Mouse (Mus musculus): ENCODE results near the gene Plxdc1. TPM values are rescaled to one million over a fixed set of nuclear protein-coding genes. Genes with fewer than 3 reads are reported as not detected.
A peak's percentile ranks its signal among the peaks of the same experiment; 100 is the strongest.

Gene Plxdc1
- polyA plus RNA-seq, 1 experiment: 3.3 TPM

GRCm38 (mm10) chr11:98019883-98020610, 33.8 kb upstream of the Plxdc1 start:
- H3K4me1 ChIP-seq (ENCODE audit: control insufficient read depth, insufficient read depth, low read length): peaks cover 6% of the 10 kb centered on the region
- no peaks in the 10 kb centered on the region for H3K9me3 ChIP-seq (replicated peaks; ENCODE audit: control insufficient read depth, insufficient read depth, low read length, poor library complexity, severe bottlenecking)
- no peak overlapping the region for H3K9ac ChIP-seq (ENCODE audit: low read depth, poor library complexity, severe bottlenecking)
- no peaks in the 10 kb centered on the region for H3K36me3 ChIP-seq (ENCODE audit: control insufficient read depth, insufficient read depth, low read length, poor library complexity, severe bottlenecking)
- H3K27ac ChIP-seq (ENCODE audit: insufficient read depth, low read length): no peak overlapping the region
- no peak for TF ChIP-seq POLR2A (IDR thresholded peaks at IDR 0.05; ENCODE audit: insufficient read depth, low read length)
- TF ChIP-seq CTCF (IDR thresholded peaks at IDR 0.05; ENCODE audit: low read depth, low read length): no peak
- TF ChIP-seq EP300 (IDR thresholded peaks at IDR 0.05; ENCODE audit: insufficient read depth, low read depth, low read length): no peak
- no peak overlapping the region for H3K4me3 ChIP-seq (ENCODE audit: low read depth, low read length)
- H3K27me3 ChIP-seq (ENCODE audit: control insufficient read depth, insufficient read depth, low read length, poor library complexity, severe bottlenecking): no peaks in the 10 kb centered on the region

- peak overlapping the region; percentile 3; the same call in 1 of the 2 replicates for H3K4me3 ChIP-seq (ENCODE audit: low read depth, low read length)
- H3K27ac ChIP-seq (ENCODE audit: insufficient read depth, low read length): no peak overlapping the region
- H3K9ac ChIP-seq (ENCODE audit: low read depth, poor library complexity, severe bottlenecking): no peak overlapping the region
- no peaks in the 10 kb centered on the region for H3K9me3 ChIP-seq (replicated peaks; ENCODE audit: control insufficient read depth, insufficient read depth, low read length, poor library complexity, severe bottlenecking)
- TF ChIP-seq POLR2A (IDR thresholded peaks at IDR 0.05; ENCODE audit: insufficient read depth, low read length): no peak
- no peak for TF ChIP-seq EP300 (IDR thresholded peaks at IDR 0.05; ENCODE audit: insufficient read depth, low read depth, low read length)
- peak; percentile 62 for TF ChIP-seq CTCF (IDR thresholded peaks at IDR 0.05; ENCODE audit: low read depth, low read length)
- H3K36me3 ChIP-seq (ENCODE audit: control insufficient read depth, insufficient read depth, low read length, poor library complexity, severe bottlenecking): no peaks in the 10 kb centered on the region
- peaks cover 6% of the 10 kb centered on the region for H3K4me1 ChIP-seq (ENCODE audit: control insufficient read depth, insufficient read depth, low read length)
- H3K27me3 ChIP-seq (ENCODE audit: control insufficient read depth, insufficient read depth, low read length, poor library complexity, severe bottlenecking): no peaks in the 10 kb centered on the region
Measured at GRCm38 (mm10) chr11:98018858-98019641, 32.8 kb upstream of the Plxdc1 start.

GRCm38 (mm10) chr11:98018222-98018621, 32.0 kb upstream of the Plxdc1 start:
- no peak overlapping the region for H3K9ac ChIP-seq (ENCODE audit: low read depth, poor library complexity, severe bottlenecking)
- H3K9me3 ChIP-seq (replicated peaks; ENCODE audit: control insufficient read depth, insufficient read depth, low read length, poor library complexity, severe bottlenecking): no peaks in the 10 kb centered on the region
- H3K4me3 ChIP-seq (ENCODE audit: low read depth, low read length): no peak overlapping the region
- no peaks in the 10 kb centered on the region for H3K27me3 ChIP-seq (ENCODE audit: control insufficient read depth, insufficient read depth, low read length, poor library complexity, severe bottlenecking)
- peaks cover 6% of the 10 kb centered on the region for H3K4me1 ChIP-seq (ENCODE audit: control insufficient read depth, insufficient read depth, low read length)
- no peak overlapping the region for H3K27ac ChIP-seq (ENCODE audit: insufficient read depth, low read length)
- no peaks in the 10 kb centered on the region for H3K36me3 ChIP-seq (ENCODE audit: control insufficient read depth, insufficient read depth, low read length, poor library complexity, severe bottlenecking)
- TF ChIP-seq CTCF (IDR thresholded peaks at IDR 0.05; ENCODE audit: low read depth, low read length): no peak
- TF ChIP-seq EP300 (IDR thresholded peaks at IDR 0.05; ENCODE audit: insufficient read depth, low read depth, low read length): no peak
- TF ChIP-seq POLR2A (IDR thresholded peaks at IDR 0.05; ENCODE audit: insufficient read depth, low read length): no peak

DNA sequence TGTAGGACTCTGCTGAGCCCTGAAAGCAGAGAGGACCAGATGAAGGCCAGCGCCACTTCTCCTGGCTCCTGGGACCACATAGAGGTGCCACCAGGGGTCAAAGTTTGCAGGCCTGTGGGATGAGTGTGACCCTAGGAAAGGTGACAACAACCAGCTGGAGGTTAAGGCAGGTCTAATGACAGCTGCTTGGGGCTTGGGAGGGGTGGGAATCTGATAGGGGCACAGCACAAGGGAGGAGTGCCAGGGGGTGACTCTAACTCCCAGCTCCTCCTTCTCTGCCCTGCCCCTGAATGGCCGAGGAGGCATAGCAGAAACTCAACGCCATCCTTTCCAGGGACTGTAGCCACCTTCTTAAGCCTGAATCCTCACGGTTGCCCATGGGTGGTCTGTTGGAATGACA, 30.6 kb upstream of the Plxdc1 start:
- H3K4me1 ChIP-seq (ENCODE audit: control insufficient read depth, insufficient read depth, low read length): peaks cover 6% of the 10 kb centered on the region
- no peaks in the 10 kb centered on the region for H3K27me3 ChIP-seq (ENCODE audit: control insufficient read depth, insufficient read depth, low read length, poor library complexity, severe bottlenecking)
- H3K36me3 ChIP-seq (ENCODE audit: control insufficient read depth, insufficient read depth, low read length, poor library complexity, severe bottlenecking): no peaks in the 10 kb centered on the region
- no peak overlapping the region for H3K9ac ChIP-seq (ENCODE audit: low read depth, poor library complexity, severe bottlenecking)
- H3K4me3 ChIP-seq (ENCODE audit: low read depth, low read length): no peak overlapping the region
- H3K9me3 ChIP-seq (replicated peaks; ENCODE audit: control insufficient read depth, insufficient read depth, low read length, poor library complexity, severe bottlenecking): no peaks in the 10 kb centered on the region
- no peak overlapping the region for H3K27ac ChIP-seq (ENCODE audit: insufficient read depth, low read length)
- TF ChIP-seq CTCF (IDR thresholded peaks at IDR 0.05; ENCODE audit: low read depth, low read length): no peak
- TF ChIP-seq POLR2A (IDR thresholded peaks at IDR 0.05; ENCODE audit: insufficient read depth, low read length): no peak
- no peak for TF ChIP-seq EP300 (IDR thresholded peaks at IDR 0.05; ENCODE audit: insufficient read depth, low read depth, low read length)

DNA sequence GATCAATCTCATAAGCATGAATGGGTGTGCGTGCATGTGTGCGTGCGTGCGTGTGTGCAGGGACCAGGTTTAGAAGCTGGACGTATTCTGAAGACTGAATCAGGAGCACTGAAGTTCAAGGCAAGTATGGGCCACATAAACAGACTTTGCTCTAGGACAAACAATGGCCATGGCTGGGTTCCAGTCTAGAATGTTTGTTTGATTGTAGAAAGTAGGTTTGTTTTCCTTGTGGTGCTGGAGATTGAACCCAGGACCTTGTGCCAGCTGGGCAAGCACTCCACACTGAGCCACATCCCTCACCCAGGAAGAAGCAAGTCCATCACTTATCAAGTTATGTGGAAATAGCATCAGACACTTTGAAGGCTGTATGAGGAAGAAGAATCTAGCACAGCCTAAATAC, 29.9 kb upstream of the Plxdc1 start:
- no peak overlapping the region for H3K9ac ChIP-seq (ENCODE audit: low read depth, poor library complexity, severe bottlenecking)

GRCm38 (mm10) chr11:98012831-98013230, 26.6 kb upstream of the Plxdc1 start:
- H3K27ac ChIP-seq (ENCODE audit: insufficient read depth, low read length): no peak overlapping the region
- no peaks in the 10 kb centered on the region for H3K36me3 ChIP-seq (ENCODE audit: control insufficient read depth, insufficient read depth, low read length, poor library complexity, severe bottlenecking)
- H3K4me3 ChIP-seq (ENCODE audit: low read depth, low read length): peak overlapping the region; percentile 48

More for the DNA sequence above, 29.9 kb upstream of the Plxdc1 start:
- Histone ChIP-seq H3K9me3 (replicated peaks; ENCODE audit: control insufficient read depth, insufficient read depth, low read length, poor library complexity, severe bottlenecking) (no peaks in the 10 kb centered on the region), H3K36me3 (ENCODE audit: control insufficient read depth, insufficient read depth, low read length, poor library complexity, severe bottlenecking) (no peaks in the 10 kb centered on the region), H3K27ac (ENCODE audit: insufficient read depth, low read length) (no peak overlapping the region), H3K27me3 (ENCODE audit: control insufficient read depth, insufficient read depth, low read length, poor library complexity, severe bottlenecking) (no peaks in the 10 kb centered on the region), H3K4me3 (ENCODE audit: low read depth, low read length) (no peak overlapping the region), H3K4me1 (ENCODE audit: control insufficient read depth, insufficient read depth, low read length) (peaks cover 2% of the 10 kb centered on the region)
- TF ChIP-seq EP300 (IDR thresholded peaks at IDR 0.05; ENCODE audit: insufficient read depth, low read depth, low read length) (no peak), CTCF (IDR thresholded peaks at IDR 0.05; ENCODE audit: low read depth, low read length) (no peak), POLR2A (IDR thresholded peaks at IDR 0.05; ENCODE audit: insufficient read depth, low read length) (no peak)

More at GRCm38 (mm10) chr11:98012831-98013230, 26.6 kb upstream of the Plxdc1 start:
- H3K4me1 ChIP-seq (ENCODE audit: control insufficient read depth, insufficient read depth, low read length): no peaks in the 10 kb centered on the region
- TF ChIP-seq POLR2A (IDR thresholded peaks at IDR 0.05; ENCODE audit: insufficient read depth, low read length) (no peak), EP300 (IDR thresholded peaks at IDR 0.05; ENCODE audit: insufficient read depth, low read depth, low read length) (no peak)
- no peak overlapping the region for H3K9ac ChIP-seq (ENCODE audit: low read depth, poor library complexity, severe bottlenecking)
- no peaks in the 10 kb centered on the region for H3K27me3 ChIP-seq (ENCODE audit: control insufficient read depth, insufficient read depth, low read length, poor library complexity, severe bottlenecking)
- H3K9me3 ChIP-seq (replicated peaks; ENCODE audit: control insufficient read depth, insufficient read depth, low read length, poor library complexity, severe bottlenecking): no peaks in the 10 kb centered on the region
